Mouse (Mus musculus) kidney, embryonic 16.5 days (tissue): ENCODE measurements around the gene Gjc2. TPM values are rescaled to one million over a fixed set of nuclear protein-coding genes. Genes with fewer than 3 reads are reported as not detected.

ENCODE experiments used
- ATAC-seq: fragments of 200-750 bp; cut with Nextera tagmentation; 2 replicates; pipeline ENCODE4 v1.8.0; 2017; ENCODE audit warnings: moderate TSS enrichment; ENCODE audit not compliant: low FRiP score, low TSS enrichment
- H3K27ac ChIP-seq: fragments of 300-500 bp; sonication (generic); 2 replicates; pipeline ENCODE4 v1.5.1; 2014; ENCODE audit warnings: low read length
- H3K27me3 ChIP-seq: fragments of 300-500 bp; sonication (generic); 2 replicates; pipeline ENCODE4 v1.6.1; 2014; ENCODE audit warnings: low read length, control low read depth, mixed read lengths; ENCODE audit not compliant: insufficient read depth
- H3K36me3 ChIP-seq: fragments of 300-500 bp; sonication (generic); 2 replicates; pipeline ENCODE4 v1.6.1; 2014; ENCODE audit warnings: low read length, control low read depth, mixed read lengths; ENCODE audit not compliant: insufficient read depth
- H3K4me1 ChIP-seq: fragments of 300-500 bp; sonication (generic); 2 replicates; pipeline ENCODE4 v1.6.1; 2014; ENCODE audit warnings: low read length, control low read depth, mixed read lengths; ENCODE audit not compliant: insufficient read depth
- H3K4me2 ChIP-seq: fragments of 300-500 bp; sonication (generic); replicated peaks from 2 replicates; pipeline ENCODE4 v1.6.1; 2014; ENCODE audit warnings: low read depth, low read length
- H3K4me3 ChIP-seq: fragments of 300-500 bp; sonication (generic); 2 replicates; pipeline ENCODE4 v1.5.1; 2014; ENCODE audit warnings: mild to moderate bottlenecking, low read length
- H3K9ac ChIP-seq: fragments of 300-500 bp; sonication (generic); replicated peaks from 2 replicates; pipeline ENCODE4 v1.6.1; 2014; ENCODE audit warnings: low read length
- H3K9me3 ChIP-seq: fragments of 300-500 bp; sonication (generic); 2 replicates; pipeline ENCODE4 v1.6.1; 2016; ENCODE audit warnings: low read length, control low read depth
- WGBS: fragments of 180-500 bp; shearing (Covaris S2); extraction: QIAGEN DNeasy Blood & Tissue Kit; methylation state at CpG from one replicate; pipeline ENCODE4 v1.1.7; 2014; 5-methylcytosine and 5-hydroxymethylcytosine counted together
- polyA plus RNA-seq: library from polyadenylated mRNA; unstranded; fragments of >200 nt; fragmentation: Nextera tagmentation; extraction: Ambion mirVana; gene quantifications from 2 replicates; pipeline ENCODE4 v1.2.1, GENCODE M21; 2015

The Gjc2 gene
- polyA plus RNA-seq, 1 experiment from 2014 or later = 0.67 TPM

DNA sequence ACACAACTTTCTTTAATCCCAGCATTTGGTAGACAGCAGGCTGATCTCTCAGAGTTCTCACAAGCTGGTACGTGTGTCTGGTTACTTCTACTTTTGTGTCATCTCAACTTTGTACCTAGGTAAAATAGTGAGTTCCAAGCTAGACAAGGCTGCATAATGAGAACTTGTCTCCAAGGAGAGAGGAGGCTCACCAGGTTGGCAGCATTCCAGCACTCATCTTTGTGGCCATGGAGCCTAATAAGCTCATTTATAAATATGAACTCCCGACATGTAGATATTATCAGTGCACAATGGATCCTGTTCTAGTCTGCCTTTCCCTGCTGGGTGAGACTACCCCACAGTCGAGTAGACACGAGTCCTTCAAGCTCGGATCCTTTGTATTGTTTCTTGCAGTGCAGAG is 26.6 kb upstream of the Gjc2 start:
- Histone ChIP-seq H3K9ac (no peak overlapping the region), H3K4me3 (peak overlapping the region; percentile 66; the same call in 1 of the 2 replicates), H3K36me3 (peaks cover 46% of the 10 kb centered on the region), H3K27me3 (no peaks in the 10 kb centered on the region), H3K27ac (no peak overlapping the region), H3K4me1 (peaks cover 21% of the 10 kb centered on the region; the same call in 1 of the 2 replicates), H3K9me3 (no peaks in the 10 kb centered on the region), H3K4me2 (peak overlapping the region; percentile 87)
- ATAC-seq = no peak
- WGBS = 64% methylated on average over 5 of the region's 5 CpGs

DNA sequence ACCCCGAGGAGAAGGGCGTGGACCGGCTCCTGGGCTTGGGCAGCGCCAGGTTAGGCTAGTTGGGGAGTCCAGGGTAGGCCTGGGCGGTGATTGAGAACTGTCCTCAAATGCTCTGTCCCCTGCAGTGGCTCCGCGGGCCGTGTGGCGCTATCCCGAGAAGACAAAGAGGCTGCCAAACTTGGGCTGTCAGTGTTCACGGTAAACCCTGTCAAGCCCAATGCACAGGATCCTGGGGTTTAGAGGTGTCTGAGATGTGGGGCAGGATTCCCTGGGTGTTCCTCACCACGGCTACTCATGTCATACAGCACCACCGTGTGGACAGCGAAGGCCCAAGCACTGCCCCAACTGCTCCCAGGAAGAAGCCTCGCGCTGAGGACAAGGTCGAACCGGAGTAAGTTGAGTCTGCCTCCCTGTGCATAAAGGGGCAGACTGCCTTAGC is 26.0 kb upstream of the Gjc2 start:
- H3K4me2 ChIP-seq = peak overlapping the region; percentile 87
- peak; percentile 81 for ATAC-seq
- peaks cover 40% of the 10 kb centered on the region for H3K36me3 ChIP-seq
- H3K9me3 ChIP-seq = no peaks in the 10 kb centered on the region
- H3K27ac ChIP-seq = peak overlapping the region; percentile 91
- H3K27me3 ChIP-seq = no peaks in the 10 kb centered on the region
- peaks cover 21% of the 10 kb centered on the region; the same call in 1 of the 2 replicates for H3K4me1 ChIP-seq
- peak overlapping the region; percentile 81 for H3K9ac ChIP-seq
- peak overlapping the region; percentile 66 for H3K4me3 ChIP-seq
- 6% methylated on average over 18 of the region's 18 CpGs for WGBS

DNA sequence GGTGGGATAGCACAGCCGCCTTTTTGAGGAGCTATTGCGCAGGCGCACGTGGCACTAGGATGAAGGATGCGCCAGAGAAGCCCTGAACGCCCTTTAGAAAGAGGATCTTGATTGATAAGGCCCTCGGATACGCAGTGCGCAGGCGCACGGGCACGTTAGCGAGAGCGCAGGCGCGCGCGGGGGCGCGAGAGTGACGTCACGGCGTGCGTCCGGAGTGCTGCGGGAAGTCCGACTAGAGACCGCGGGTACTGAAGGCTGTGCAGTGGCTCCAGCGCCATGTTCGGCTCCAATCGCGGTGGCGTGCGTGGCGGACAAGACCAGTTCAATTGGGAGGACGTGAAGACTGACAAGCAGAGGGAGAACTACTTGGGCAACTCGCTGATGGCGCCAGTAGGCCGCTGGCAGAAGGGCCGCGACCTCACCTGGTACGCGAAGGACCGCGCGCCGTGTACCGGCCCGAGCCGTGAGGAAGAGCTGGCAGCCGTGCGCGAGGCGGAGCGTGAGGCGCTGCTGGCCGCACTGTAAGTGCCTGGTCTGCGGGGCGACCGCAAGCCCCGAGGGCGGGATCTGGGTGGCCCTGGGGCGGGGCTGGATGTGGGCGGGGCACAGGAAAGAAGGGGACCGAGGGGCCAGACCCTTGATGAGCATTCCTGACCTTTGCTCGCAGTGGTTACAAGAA is 25.3 kb upstream of the Gjc2 start, which contains the start of gene 2310033P09Rik:
2310033P09Rik (plus strand) TSS at position 169 of the 679 bp plus-strand sequence.
- peak within 1 kb of the TSS; percentile 87 for H3K4me2 ChIP-seq
- no peaks in the 10 kb centered on the region for H3K9me3 ChIP-seq
- H3K9ac ChIP-seq = peak within 1 kb of the TSS; percentile 81
- H3K36me3 ChIP-seq = peaks cover 39% of the 10 kb centered on the region
- under 1% methylated on average over 67 of the region's 67 CpGs for WGBS
- peaks cover 21% of the 10 kb centered on the region; the same call in 1 of the 2 replicates for H3K4me1 ChIP-seq
- no peaks in the 10 kb centered on the region for H3K27me3 ChIP-seq
- peak within 1 kb of the TSS; percentile 91 for H3K27ac ChIP-seq
- peak; percentile 87 for ATAC-seq
- peak within 1 kb of the TSS; percentile 66 for H3K4me3 ChIP-seq

DNA sequence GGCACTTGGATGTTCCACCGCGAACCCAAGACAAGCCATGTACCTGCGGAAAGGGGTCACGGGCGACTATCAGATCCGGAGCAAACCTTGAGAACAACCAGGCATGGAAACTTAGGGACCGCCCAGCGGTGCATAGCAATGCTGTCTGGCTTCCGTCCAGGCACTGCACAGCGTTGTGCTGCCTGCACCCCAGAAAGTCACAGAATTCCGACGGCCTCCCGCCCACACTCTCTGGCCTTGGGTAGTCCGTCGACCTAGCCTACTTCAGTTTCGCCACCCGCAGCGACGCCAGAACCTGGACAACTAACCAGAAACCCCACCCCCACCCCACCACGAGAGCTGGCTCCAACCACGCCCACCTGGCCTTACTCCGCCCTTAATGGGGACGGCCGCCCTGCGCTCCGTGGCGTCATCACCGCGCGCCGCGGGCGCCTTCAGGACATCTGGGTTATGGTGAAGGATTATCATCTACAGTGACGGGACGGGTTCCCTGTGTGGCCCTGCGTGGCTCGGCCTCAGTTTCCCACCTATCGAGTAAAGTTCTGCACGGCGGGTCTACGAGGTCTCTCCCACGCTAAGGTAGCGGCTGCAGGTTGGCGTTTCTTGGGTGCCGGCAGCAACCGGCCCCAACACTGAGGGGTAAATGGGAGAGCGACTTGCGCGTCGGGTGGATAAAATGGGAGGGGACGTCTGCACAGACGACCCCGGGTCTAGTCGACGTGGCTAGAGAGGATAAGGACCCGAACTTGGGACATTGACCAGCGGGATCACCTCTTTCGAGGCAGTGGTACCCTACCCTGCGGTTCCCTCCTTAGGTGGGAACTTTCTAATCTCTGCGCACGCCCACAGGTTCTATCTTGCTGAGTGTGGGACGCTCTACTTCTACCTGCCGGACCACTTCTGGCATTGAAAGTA is 19.3 kb upstream of the Gjc2 start, which contains the start of gene Mrpl55:
Mrpl55 (plus strand) TSS at position 406 of the 915 bp plus-strand sequence.
- Histone ChIP-seq H3K27ac (peak within 1 kb of the TSS; percentile 78), H3K27me3 (no peaks in the 10 kb centered on the region), H3K4me3 (peak within 1 kb of the TSS; percentile 91), H3K9me3 (no peaks in the 10 kb centered on the region), H3K4me2 (peak within 1 kb of the TSS; percentile 88), H3K4me1 (peaks cover 13% of the 10 kb centered on the region), H3K9ac (peak within 1 kb of the TSS; percentile 89), H3K36me3 (peaks cover 12% of the 10 kb centered on the region)
- ATAC-seq = peak; percentile 93
- WGBS = under 1% methylated on average over 63 of the region's 63 CpGs

DNA sequence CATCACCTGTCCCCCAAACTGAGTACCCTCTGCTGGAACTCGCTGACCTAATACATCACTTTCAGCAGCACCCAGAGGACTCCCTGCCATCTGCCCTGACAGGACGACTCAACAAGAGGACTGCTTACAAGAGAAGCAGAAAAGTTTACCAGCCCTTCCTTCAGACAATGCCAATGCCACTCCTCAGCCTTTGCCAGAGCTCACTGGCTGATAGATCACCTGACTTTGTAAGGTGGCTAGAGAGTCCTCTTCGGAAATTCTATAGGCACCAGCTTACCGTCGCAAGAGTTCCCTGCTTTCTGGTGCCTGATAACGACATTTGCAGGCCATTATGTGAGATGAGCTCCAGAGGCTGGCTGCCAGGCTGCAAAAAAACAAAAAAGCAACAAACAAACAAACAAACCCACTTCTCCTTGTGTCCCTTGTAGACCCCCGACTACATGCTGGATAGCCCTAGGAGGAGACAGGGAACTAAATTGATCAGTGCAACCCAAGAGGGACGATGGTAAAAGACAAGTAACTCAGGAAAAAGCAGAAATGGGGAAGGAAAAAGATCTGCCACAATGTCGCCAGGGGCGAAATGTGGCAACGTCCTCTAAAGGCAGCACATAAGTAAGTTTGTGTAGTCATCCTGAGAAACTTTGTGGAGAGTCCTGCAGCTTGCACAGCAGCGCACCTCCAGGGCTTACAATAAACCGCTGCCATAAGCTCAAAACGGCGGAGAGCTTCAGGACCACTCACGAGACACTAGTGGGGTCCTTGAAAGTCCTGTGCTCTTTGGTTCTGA is 18.4 kb upstream of the Gjc2 start:
- no peaks in the 10 kb centered on the region for H3K27me3 ChIP-seq
- 30% methylated on average over 16 of the region's 16 CpGs for WGBS
- ATAC-seq = 0 out of 2 replicates have a peak, but pooled peaks have one; percentile 4
- H3K27ac ChIP-seq = peak overlapping the region; percentile 78
- H3K9ac ChIP-seq = peak overlapping the region; percentile 89
- H3K4me1 ChIP-seq = peaks cover 13% of the 10 kb centered on the region
- H3K4me3 ChIP-seq = peak overlapping the region; percentile 91
- peak overlapping the region; percentile 88 for H3K4me2 ChIP-seq
- H3K9me3 ChIP-seq = no peaks in the 10 kb centered on the region
- H3K36me3 ChIP-seq = peaks cover 10% of the 10 kb centered on the region

DNA sequence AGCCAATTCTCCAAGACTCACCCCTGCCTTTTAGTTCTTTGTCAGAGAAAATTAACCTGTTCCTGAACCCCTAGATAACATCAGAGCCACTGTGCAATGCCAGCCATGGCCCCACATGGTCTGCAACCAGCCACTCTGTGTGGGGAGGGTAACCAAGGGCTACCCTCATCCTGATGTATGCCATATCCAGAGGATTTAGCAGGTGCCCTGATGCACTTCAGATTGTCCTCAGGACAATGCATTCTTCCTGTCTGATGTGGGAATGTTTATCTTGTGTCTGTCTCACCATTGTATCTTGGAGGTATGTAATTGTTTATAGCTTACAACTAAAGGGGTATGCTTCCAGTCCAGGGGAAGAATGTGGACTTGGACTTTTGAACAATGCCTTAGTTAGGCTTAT is 13.2 kb upstream of the Gjc2 start:
- no peak for ATAC-seq
- no peaks in the 10 kb centered on the region; the same call in 1 of the 2 replicates for H3K27me3 ChIP-seq
- no peaks in the 10 kb centered on the region; the same call in 1 of the 2 replicates for H3K36me3 ChIP-seq
- no peak overlapping the region for H3K9ac ChIP-seq
- no peak overlapping the region for H3K4me3 ChIP-seq
- H3K4me1 ChIP-seq = peaks cover 4% of the 10 kb centered on the region
- H3K9me3 ChIP-seq = no peaks in the 10 kb centered on the region
- no peak overlapping the region for H3K4me2 ChIP-seq
- H3K27ac ChIP-seq = no peak overlapping the region

DNA sequence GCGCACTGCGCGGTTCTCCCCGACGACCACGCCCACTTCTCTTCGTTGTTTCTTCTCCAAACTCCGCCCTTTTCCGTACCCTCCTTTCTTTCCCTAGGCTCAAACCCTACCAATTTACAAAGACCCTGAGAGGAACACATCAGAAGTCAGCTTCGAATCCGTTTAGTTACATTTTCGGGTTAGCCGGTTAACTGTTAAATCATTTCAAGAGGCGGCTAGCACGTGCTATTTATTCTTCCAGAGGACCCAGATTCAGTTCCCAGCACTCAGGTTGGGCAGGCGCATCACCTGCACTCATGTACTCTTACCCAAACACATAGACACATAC is 9.0 kb upstream of the Gjc2 start, which contains the start of gene Guk1:
Guk1 (minus strand) TSS at position 154 of the 328 bp plus-strand sequence.
- 6% methylated on average over 16 of the region's 16 CpGs for WGBS
- Histone ChIP-seq H3K9ac (peak within 1 kb of the TSS; percentile 82), H3K4me1 (peaks cover 4% of the 10 kb centered on the region), H3K9me3 (no peaks in the 10 kb centered on the region), H3K4me2 (peak within 1 kb of the TSS; percentile 70), H3K36me3 (no peaks in the 10 kb centered on the region), H3K27ac (peak within 1 kb of the TSS; percentile 92), H3K27me3 (no peaks in the 10 kb centered on the region; the same call in 1 of the 2 replicates), H3K4me3 (peak within 1 kb of the TSS; percentile 69)
- 0 out of 2 replicates have a peak, but pooled peaks have one; percentile 5 for ATAC-seq

DNA sequence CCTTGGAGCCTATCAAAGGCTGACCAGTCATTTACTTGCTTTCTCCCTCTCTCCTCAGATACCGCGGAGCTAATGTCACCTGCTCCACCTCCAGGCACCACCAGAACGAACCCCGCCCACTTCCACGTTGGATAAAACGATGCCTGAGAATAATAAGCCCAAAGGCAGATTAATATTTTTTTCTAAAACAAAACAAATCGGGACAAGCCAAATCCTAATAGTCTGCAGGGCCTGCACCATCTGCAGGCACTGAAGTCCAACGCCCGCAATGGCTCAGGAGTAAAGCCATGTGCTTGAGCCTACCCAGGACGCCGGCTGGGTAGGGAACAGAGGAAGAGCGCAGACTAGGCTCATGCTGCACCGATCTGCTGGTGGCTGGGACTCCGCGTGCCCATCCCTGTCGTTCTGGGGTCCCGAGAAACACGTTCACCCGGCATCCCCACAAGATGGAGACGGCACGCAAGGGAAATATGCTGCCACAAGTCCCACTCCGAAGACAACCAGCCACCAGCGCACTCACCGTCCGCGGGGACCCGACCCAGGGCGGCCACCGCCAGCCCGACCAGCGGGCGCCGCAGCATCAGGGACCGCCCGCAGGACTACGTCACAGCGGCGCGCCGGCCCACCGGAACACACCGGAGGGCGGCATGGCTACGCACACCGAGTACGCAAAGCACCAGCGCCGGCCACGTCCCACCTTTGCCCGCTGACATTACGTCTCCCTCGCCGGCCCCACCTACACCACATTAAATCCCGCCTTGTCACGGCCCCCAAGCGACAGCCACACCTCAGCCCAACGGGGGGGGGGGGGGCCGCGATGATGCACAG is 8.4 kb upstream of the Gjc2 start:
- ATAC-seq = peak; percentile 95
- H3K9me3 ChIP-seq = no peaks in the 10 kb centered on the region

More for the DNA sequence above, 8.4 kb upstream of the Gjc2 start:
- under 1% methylated on average over 40 of the region's 59 CpGs for WGBS
- Histone ChIP-seq H3K4me2 (peak overlapping the region; percentile 70), H3K4me3 (peak overlapping the region; percentile 69), H3K4me1 (peaks cover 4% of the 10 kb centered on the region), H3K27me3 (no peaks in the 10 kb centered on the region; the same call in 1 of the 2 replicates), H3K27ac (peak overlapping the region; percentile 92), H3K36me3 (no peaks in the 10 kb centered on the region), H3K9ac (peak overlapping the region; percentile 82)
